Mouse (Mus musculus) heart, postnatal 0 days (tissue): ENCODE data around the gene Cd99l2.

ENCODE experiments used
- CTCF ChIP-seq: IDR thresholded peaks from 2 replicates; pipeline ENCODE4 v1.5.1; 2016; ENCODE audit warnings: antibody characterized with exemption, control low read depth, low read depth
- EP300 ChIP-seq: IDR thresholded peaks from 2 replicates; pipeline ENCODE4 v1.6.1; 2016; ENCODE audit warnings: antibody characterized with exemption, low read depth

DNA sequence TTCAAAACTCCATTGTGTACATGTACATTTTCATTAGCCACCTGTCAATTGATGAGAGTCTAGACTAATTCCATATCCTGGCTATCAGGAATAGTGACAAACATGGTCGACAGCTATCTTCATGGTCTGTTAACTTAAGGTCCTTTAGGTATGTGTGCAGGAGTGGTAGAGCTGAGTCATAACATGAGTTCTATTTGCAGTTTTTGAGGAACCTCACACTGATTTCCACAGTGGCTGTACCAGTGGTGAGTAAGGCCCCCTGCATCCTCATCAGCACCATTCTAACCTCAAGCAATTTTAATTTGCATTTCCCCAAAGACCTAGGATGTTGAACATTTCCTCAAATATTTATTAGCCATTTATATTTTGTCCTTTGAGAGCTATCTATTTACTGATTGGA, 3.3 kb downstream of the Cd99l2 start:
- no peak for TF ChIP-seq CTCF
- TF ChIP-seq EP300: no peak
